Comparison of ENCODE assay signal across 8 mouse cellular contexts in the genomic region with DNA sequence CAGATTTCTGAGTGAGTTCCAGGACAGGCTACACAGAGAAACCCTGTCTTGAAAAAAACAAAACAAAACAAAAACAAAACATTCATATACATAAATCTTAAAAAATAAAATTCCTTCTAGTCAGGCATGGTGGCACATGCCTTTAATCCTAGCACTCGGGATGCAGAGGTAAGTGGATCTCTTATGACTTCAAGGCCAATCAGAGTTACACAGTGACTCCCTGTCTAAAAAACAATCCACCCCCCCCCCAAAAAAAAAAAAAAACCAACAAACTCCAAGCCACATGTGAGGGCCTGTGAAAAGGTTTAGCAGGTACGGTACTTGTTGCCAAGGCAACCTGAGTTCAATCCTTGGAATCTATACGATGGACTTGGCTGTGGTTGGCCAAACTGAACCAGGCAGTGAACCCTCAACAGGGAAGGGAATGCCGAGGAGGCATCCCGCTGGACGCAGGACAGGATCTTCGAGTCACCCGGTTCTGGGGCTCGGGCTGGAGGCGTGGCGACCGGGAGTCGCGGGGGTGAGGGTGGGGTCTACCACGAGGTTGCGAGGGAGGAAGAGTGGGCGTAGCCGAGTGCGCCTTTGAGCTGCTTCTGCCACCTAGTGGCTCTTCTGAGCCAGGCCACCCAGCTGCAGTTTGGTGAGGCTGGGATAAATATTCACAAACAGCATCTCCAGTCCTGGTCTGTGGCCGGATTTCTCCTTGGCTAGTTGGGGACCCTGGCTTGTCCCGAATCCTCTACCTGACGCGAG. TPM values are rescaled to one million over a fixed set of nuclear protein-coding genes. Genes with fewer than 3 reads are reported as not detected.
A peak's percentile ranks its signal among the peaks of the same experiment; 100 is the strongest.
DNase-seq lines count a peak whose midpoint lies in the region; ATAC-seq and TF ChIP-seq lines count a peak whose summit lies in the region.

No protein-coding gene starts in this region.

- no peak overlapping the region for H3K9ac ChIP-seq in forebrain, embryonic 11.5 days (ENCODE audit: low read length)
- no peak overlapping the region for H3K9ac ChIP-seq in heart, embryonic 16.5 days (ENCODE audit: low read length)
- 0 out of 2 replicates have a peak overlapping the region, but pooled peaks have one; percentile 15 for H3K9ac ChIP-seq in liver, embryonic 15.5 days
- peak overlapping the region; percentile 21; the same call in 1 of the 2 replicates for H3K9ac ChIP-seq in neural tube, embryonic 12.5 days
- no peak overlapping the region for H3K9ac ChIP-seq in stomach, postnatal 0 days (ENCODE audit: low read length)

- peaks cover 20% of the 10 kb centered on the region for H3K27me3 ChIP-seq in E14TG2a.4 (ENCODE audit: insufficient read depth, low read length)
- H3K27me3 ChIP-seq in forebrain, embryonic 11.5 days (ENCODE audit: control insufficient read depth, insufficient read depth, low read length), result peaks cover under 1% of the 10 kb centered on the region; the same call in 1 of the 2 replicates
- no peaks in the 10 kb centered on the region; the same call in 1 of the 2 replicates for H3K27me3 ChIP-seq in heart, embryonic 16.5 days (ENCODE audit: control insufficient read depth, insufficient read depth, low read length)
- H3K27me3 ChIP-seq in liver, embryonic 15.5 days, result peaks cover 32% of the 10 kb centered on the region
- no peaks in the 10 kb centered on the region for H3K27me3 ChIP-seq in neural tube, embryonic 12.5 days (replicated peaks)
- no peaks in the 10 kb centered on the region for H3K27me3 ChIP-seq in stomach, postnatal 0 days (ENCODE audit: control insufficient read depth, insufficient read depth, low read length)

- peak; percentile 75 for DNase-seq in c-Kit-positive CD71-negative TER-119-negative erythroid progenitor cells, embryonic 14.5 days (ENCODE audit: low read depth)
- DNase-seq in forebrain, embryonic 11.5 days (ENCODE audit: low spot score), result peak; percentile 91
- peak; percentile 86 to 92 for DNase-seq in kidney, postnatal 25 days
- DNase-seq in stomach, postnatal 0 days (ENCODE audit: low spot score), result peak; percentile 87

- no peaks in the 10 kb centered on the region for H3K9me3 ChIP-seq in E14TG2a.4 (ENCODE audit: low read length)
- H3K9me3 ChIP-seq in forebrain, embryonic 11.5 days (ENCODE audit: control insufficient read depth, low read length), result no peaks in the 10 kb centered on the region
- H3K9me3 ChIP-seq in heart, embryonic 16.5 days (replicated peaks; ENCODE audit: control insufficient read depth, low read length), result no peaks in the 10 kb centered on the region
- no peaks in the 10 kb centered on the region for H3K9me3 ChIP-seq in liver, embryonic 15.5 days (replicated peaks)
- H3K9me3 ChIP-seq in neural tube, embryonic 12.5 days, result no peaks in the 10 kb centered on the region
- H3K9me3 ChIP-seq in stomach, postnatal 0 days (ENCODE audit: control insufficient read depth, low read length), result no peaks in the 10 kb centered on the region

- peak; percentile 93 for TF ChIP-seq CTCF in E14TG2a.4 (conservative IDR thresholded peaks at IDR 0.05; ENCODE audit: low read length)
- peak; percentile 96 for TF ChIP-seq CTCF in stomach, postnatal 0 days (IDR thresholded peaks at IDR 0.05; ENCODE audit: low read depth)

- peak overlapping the region; percentile 62 for H3K4me3 ChIP-seq in E14TG2a.4 (replicated peaks; ENCODE audit: low read length)
- peak overlapping the region; percentile 26 for H3K4me3 ChIP-seq in forebrain, embryonic 11.5 days (ENCODE audit: low read depth, low read length)
- H3K4me3 ChIP-seq in heart, embryonic 16.5 days (ENCODE audit: low read length), result peak overlapping the region; percentile 32
- H3K4me3 ChIP-seq in liver, embryonic 15.5 days (replicated peaks), result peak overlapping the region; percentile 42
- H3K4me3 ChIP-seq in neural tube, embryonic 12.5 days, result peak overlapping the region; percentile 27; the same call in 1 of the 2 replicates
- 0 out of 2 replicates have a peak overlapping the region, but pooled peaks have one; percentile 10 for H3K4me3 ChIP-seq in stomach, postnatal 0 days (ENCODE audit: low read depth, low read length)

- peaks cover 74% of the 10 kb centered on the region for H3K4me1 ChIP-seq in E14TG2a.4 (replicated peaks; ENCODE audit: low read depth, low read length)
- peaks cover 8% of the 10 kb centered on the region for H3K4me1 ChIP-seq in forebrain, embryonic 11.5 days (replicated peaks; ENCODE audit: control insufficient read depth, insufficient read depth, low read length)
- peaks cover 19% of the 10 kb centered on the region for H3K4me1 ChIP-seq in heart, embryonic 16.5 days (ENCODE audit: control insufficient read depth, insufficient read depth, low read length)
- peaks cover 20% of the 10 kb centered on the region for H3K4me1 ChIP-seq in liver, embryonic 15.5 days (replicated peaks)
- H3K4me1 ChIP-seq in neural tube, embryonic 12.5 days, result peaks cover 27% of the 10 kb centered on the region
- H3K4me1 ChIP-seq in stomach, postnatal 0 days (replicated peaks; ENCODE audit: control insufficient read depth, insufficient read depth), result peaks cover 5% of the 10 kb centered on the region

- ATAC-seq in forebrain, embryonic 11.5 days (replicated peaks; ENCODE audit: low FRiP score), result peak; percentile 50
- peak; percentile 50 for ATAC-seq in heart, embryonic 16.5 days (replicated peaks; ENCODE audit: extremely low read depth, insufficient read depth, low FRiP score)
- ATAC-seq in liver, embryonic 15.5 days (ENCODE audit: insufficient read depth), result peak; percentile 38; the same call in 1 of the 2 replicates
- peak; percentile 46; the same call in 1 of the 2 replicates for ATAC-seq in neural tube, embryonic 12.5 days (ENCODE audit: low FRiP score, low read depth)
- peak; percentile 77 for ATAC-seq in stomach, postnatal 0 days (ENCODE audit: low FRiP score, low TSS enrichment)

- TF ChIP-seq EP300 in stomach, postnatal 0 days (optimal IDR thresholded peaks at IDR 0.05), result no peak

- peak overlapping the region; percentile 65 for H3K4me2 ChIP-seq in forebrain, embryonic 11.5 days (ENCODE audit: low read depth, low read length, severe bottlenecking)
- peak overlapping the region; percentile 62 for H3K4me2 ChIP-seq in heart, embryonic 16.5 days (ENCODE audit: low read depth, low read length)
- H3K4me2 ChIP-seq in liver, embryonic 15.5 days, result peak overlapping the region; percentile 77
- peak overlapping the region; percentile 63 for H3K4me2 ChIP-seq in neural tube, embryonic 12.5 days (replicated peaks)
- H3K4me2 ChIP-seq in stomach, postnatal 0 days (replicated peaks; ENCODE audit: low read depth), result peak overlapping the region; percentile 42

- peaks cover 12% of the 10 kb centered on the region; the same call in 1 of the 2 replicates for H3K36me3 ChIP-seq in E14TG2a.4 (ENCODE audit: insufficient read depth, low read length)
- no peaks in the 10 kb centered on the region for H3K36me3 ChIP-seq in forebrain, embryonic 11.5 days (ENCODE audit: control insufficient read depth, insufficient read depth, low read length)
- no peaks in the 10 kb centered on the region for H3K36me3 ChIP-seq in heart, embryonic 16.5 days (ENCODE audit: control insufficient read depth, insufficient read depth)
- no peaks in the 10 kb centered on the region for H3K36me3 ChIP-seq in liver, embryonic 15.5 days (replicated peaks)
- H3K36me3 ChIP-seq in neural tube, embryonic 12.5 days, result peaks cover 9% of the 10 kb centered on the region
- H3K36me3 ChIP-seq in stomach, postnatal 0 days (ENCODE audit: control insufficient read depth, insufficient read depth, low read length), result no peaks in the 10 kb centered on the region

- no peak overlapping the region for H3K27ac ChIP-seq in forebrain, embryonic 11.5 days (ENCODE audit: low read depth, low read length)
- no peak overlapping the region for H3K27ac ChIP-seq in heart, embryonic 16.5 days (ENCODE audit: low read length)
- no peak overlapping the region for H3K27ac ChIP-seq in liver, embryonic 15.5 days (replicated peaks)
- H3K27ac ChIP-seq in neural tube, embryonic 12.5 days, result no peak overlapping the region
- no peak overlapping the region for H3K27ac ChIP-seq in stomach, postnatal 0 days (replicated peaks)

- WGBS in forebrain, embryonic 11.5 days, result 3% methylated on average over 23 of the region's 23 CpGs
- 4% methylated on average over 23 of the region's 23 CpGs for WGBS in heart, embryonic 16.5 days
- 5% methylated on average over 23 of the region's 23 CpGs for WGBS in liver, embryonic 15.5 days (ENCODE audit: insufficient replicate concordance)
- WGBS in neural tube, embryonic 12.5 days, result 4% methylated on average over 23 of the region's 23 CpGs
- WGBS in stomach, postnatal 0 days, result 3% methylated on average over 23 of the region's 23 CpGs

RNA-seq across cellular contexts. Expression of a gene that starts 15.2 kb away (rescaled TPM):
- polyA plus RNA-seq in forebrain, embryonic 11.5 days (2014; fragmentation: Nextera tagmentation; extraction: Ambion mirVana), result 3.2 and 4.8 TPM in 2 replicates
- 5.5 and 6.1 TPM in 2 replicates for polyA plus RNA-seq in heart, embryonic 16.5 days (2015; fragmentation: Nextera tagmentation; extraction: Ambion mirVana)
- polyA plus RNA-seq in liver, embryonic 15.5 days (2015; fragmentation: Nextera tagmentation; extraction: Ambion mirVana), result 6.6 and 9.4 TPM in 2 replicates
- polyA plus RNA-seq in neural tube, embryonic 12.5 days (2016; fragmentation: Nextera tagmentation; extraction: Ambion mirVana), result 8.3 and 9.3 TPM in 2 replicates
- 4.3 and 4.6 TPM in 2 replicates for polyA plus RNA-seq in stomach, postnatal 0 days (2015; fragmentation: Nextera tagmentation; extraction: Ambion mirVana)

RNA-seq across cellular contexts. Expression of a gene that starts 37.8 kb away (rescaled TPM):
- 4.3 and 4.5 TPM in 2 replicates for polyA plus RNA-seq in forebrain, embryonic 11.5 days (2014; fragmentation: Nextera tagmentation; extraction: Ambion mirVana)
- 3.1 and 3.2 TPM in 2 replicates for polyA plus RNA-seq in heart, embryonic 16.5 days (2015; fragmentation: Nextera tagmentation; extraction: Ambion mirVana)
- polyA plus RNA-seq in liver, embryonic 15.5 days (2015; fragmentation: Nextera tagmentation; extraction: Ambion mirVana), result 1.1 and 1.3 TPM in 2 replicates
- polyA plus RNA-seq in neural tube, embryonic 12.5 days (2016; fragmentation: Nextera tagmentation; extraction: Ambion mirVana), result 7.9 and 9.0 TPM in 2 replicates
- 1.3 and 1.7 TPM in 2 replicates for polyA plus RNA-seq in stomach, postnatal 0 days (2015; fragmentation: Nextera tagmentation; extraction: Ambion mirVana)

RNA-seq across cellular contexts. Expression of a gene that starts 48.3 kb away (rescaled TPM):
- polyA plus RNA-seq in forebrain, embryonic 11.5 days (2014; fragmentation: Nextera tagmentation; extraction: Ambion mirVana), result 0.03 TPM in 2 replicates
- polyA plus RNA-seq in heart, embryonic 16.5 days (2015; fragmentation: Nextera tagmentation; extraction: Ambion mirVana), result 0.09 and 0.12 TPM in 2 replicates
- 0.01 TPM in 1 of 2 replicates, not detected in the other for polyA plus RNA-seq in liver, embryonic 15.5 days (2015; fragmentation: Nextera tagmentation; extraction: Ambion mirVana)
- 0.19 and 0.50 TPM in 2 replicates for polyA plus RNA-seq in neural tube, embryonic 12.5 days (2016; fragmentation: Nextera tagmentation; extraction: Ambion mirVana)
- polyA plus RNA-seq in stomach, postnatal 0 days (2015; fragmentation: Nextera tagmentation; extraction: Ambion mirVana), result 0.17 and 0.23 TPM in 2 replicates

Comparison
In these comparisons a context has a peak if more than half of its experiments do, and no peak if none do; other contexts are left out.
1. H3K4me3 ChIP-seq: peak in every context shown above with its lines; median percentile 62 in E14TG2a.4; 42 in liver, embryonic 15.5 days; 32 in heart, embryonic 16.5 days; 27 in neural tube, embryonic 12.5 days; 26 in forebrain, embryonic 11.5 days; 10 in stomach, postnatal 0 days.
2. H3K9ac ChIP-seq: peak in liver, embryonic 15.5 days (single experiment) and neural tube, embryonic 12.5 days (single experiment); none in forebrain, embryonic 11.5 days (single experiment), heart, embryonic 16.5 days (single experiment) and stomach, postnatal 0 days (single experiment).
3. Peak in every context shown above with its lines, with median percentiles within 50 percentile points of each other: DNase-seq, ATAC-seq and H3K4me2 ChIP-seq.